Mouse (Mus musculus): ENCODE results near the gene Afap1.
A peak's percentile ranks its signal among the peaks of the same experiment; 100 is the strongest.

Gene Afap1

DNA sequence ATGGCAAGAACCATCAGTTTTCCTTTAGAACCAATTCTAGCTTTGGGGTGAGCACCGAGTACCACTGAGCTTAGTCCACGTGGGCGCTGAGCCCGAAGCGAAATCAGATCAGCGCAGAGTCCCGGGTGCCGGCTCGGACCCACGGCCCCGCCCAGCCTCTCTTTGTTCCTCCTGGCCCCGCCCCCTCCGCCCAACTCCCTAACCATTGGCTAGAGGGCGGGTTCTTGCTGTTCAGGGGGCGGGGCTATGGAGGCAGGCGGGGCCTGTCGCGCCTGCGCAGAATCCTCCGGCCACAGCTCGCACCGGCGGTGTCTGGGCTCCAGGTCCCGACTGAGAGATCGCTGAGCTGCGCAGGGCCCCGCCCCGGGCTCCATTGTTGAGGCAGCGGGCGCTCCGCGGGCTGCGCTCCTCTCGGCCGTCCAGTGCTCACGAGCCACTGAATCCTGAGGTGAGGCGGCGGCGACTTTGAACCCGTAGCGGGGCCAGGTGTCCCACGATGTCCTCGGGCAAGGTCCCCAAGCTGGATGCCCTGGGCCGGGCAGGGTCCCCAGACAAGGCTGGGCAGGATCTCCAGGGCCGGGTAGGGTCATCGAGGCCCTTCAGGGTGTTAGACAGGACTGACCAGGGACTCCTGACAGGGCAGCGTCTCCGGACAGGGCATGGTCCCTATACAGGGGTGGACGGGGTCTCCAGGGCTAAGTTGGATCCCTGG, at the start of gene Afap1:
TSS of gene Afap1 (plus strand) at position 227 of the 712 bp plus-strand sequence.
- peak; percentile 100 for DNase-seq

DNA sequence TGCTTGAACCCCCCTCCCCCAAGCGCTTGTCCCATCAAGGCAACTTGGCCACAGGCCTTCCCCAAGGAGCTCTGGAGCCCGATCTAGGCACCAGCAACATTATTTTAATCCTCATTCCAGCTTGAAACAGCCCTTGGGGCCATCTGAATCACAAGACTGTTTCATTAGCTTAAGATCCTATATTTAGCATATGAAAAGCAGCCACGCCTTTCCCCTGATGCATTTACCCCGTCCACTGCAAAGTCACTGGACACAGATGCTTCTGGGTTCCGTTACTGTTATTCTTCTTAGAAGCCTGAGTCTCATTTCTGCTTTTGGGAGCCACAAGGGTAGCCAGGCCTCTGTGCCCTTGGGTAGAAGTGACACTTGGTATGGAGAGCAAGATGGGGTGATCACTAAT, 41.6 kb upstream of the Afap1 start:
- DNase-seq: no peak

DNA sequence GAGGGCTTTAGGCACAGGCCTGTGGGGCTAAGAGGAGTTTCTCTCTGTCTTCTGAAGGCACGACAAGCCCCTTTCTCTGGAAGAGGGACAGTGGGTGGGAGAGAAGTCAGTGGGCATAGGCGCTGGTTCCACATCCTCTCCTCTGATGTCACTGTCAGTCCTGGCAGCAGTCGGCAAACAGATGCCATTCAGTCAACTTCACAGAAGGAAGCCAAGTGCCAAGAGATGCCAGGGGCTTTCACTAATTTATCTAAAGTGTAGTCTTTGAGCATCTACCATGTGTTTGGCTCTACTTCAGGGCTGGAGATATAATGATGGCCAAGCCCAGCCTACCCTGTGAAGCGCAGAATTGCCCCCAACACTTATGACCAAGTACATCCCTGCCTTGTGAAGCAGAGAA, 39.7 kb upstream of the Afap1 start:
- no peak for DNase-seq

DNA sequence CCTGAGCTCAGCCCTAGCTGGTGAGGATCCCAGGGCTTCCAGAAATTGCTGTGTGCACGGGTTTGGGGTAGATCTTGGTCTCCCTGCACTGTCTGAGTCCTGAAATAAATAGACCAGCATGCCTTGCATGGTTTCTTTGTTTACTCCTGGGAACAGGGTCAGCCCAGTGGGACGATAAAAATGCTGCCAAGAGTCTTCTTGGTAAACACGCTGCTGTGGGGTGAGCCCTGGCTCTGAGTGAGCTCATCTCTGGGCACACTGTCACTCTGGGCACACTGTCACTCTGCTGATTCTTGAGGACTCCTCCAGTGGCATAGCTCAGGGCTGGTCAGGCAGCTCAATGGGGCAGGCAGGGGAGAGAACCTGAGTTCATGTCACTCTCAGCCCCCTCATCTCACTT, 36.9 kb upstream of the Afap1 start:
- DNase-seq: no peak

DNA sequence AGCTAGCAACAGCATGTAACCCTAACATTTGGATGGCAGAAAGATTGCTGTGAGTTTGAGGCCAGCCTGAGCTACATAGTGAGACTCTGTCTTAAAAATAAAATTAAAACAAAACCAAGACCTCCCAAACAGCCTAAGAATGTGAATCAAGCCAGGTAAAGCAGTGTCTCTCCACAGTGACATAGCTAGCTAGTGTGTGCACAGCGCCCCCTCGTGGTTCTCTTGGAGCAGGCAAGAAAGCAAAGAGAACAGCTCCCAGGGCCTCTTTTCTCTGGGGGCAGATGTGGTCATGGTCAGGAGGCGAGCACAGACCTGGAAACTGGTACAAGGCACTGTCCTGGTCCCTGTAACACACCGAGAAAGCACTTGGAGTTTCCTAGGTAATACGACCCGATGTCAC, 35.0 kb upstream of the Afap1 start:
- DNase-seq: peak; percentile 55

DNA sequence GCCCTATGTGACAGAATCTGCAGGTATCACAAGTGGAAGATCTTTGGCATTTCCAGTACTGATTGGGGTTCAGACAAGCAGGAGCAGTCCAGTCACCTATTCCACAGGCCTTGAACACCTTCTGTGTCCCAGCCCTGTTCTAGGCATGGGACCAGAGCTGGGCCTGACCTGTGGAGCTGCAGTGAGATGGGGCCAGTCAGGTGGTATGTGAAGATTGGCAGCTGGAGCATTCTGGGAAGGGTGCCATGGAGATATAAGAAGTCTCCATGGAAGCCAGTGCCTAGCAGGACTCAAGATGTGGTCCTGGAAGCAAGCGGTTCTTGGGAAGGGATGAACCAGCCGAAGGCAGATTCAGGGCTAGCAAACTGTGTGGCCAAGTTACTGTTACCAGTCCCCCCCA, 31.7 kb upstream of the Afap1 start:
- DNase-seq: no peak

DNA sequence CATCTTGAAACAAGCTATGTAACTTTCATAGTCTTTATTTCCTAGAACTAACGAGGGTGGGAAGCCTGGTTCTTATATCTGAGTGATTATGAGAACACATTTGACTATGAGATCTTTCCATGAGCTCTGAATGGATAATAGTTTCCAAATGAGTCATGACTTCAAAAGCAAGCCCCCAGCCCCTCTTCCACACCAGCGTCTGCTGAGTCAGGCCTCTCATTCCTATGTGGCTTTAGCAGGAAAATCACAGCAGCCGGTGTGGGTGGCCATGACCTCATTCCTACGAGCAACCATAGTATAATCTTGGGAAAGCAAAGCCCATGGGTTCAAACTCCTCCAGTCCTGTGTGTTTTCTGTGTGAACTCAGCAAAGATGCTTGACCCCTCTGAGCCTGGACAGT, 23.1 kb upstream of the Afap1 start:
- DNase-seq: no peak

DNA sequence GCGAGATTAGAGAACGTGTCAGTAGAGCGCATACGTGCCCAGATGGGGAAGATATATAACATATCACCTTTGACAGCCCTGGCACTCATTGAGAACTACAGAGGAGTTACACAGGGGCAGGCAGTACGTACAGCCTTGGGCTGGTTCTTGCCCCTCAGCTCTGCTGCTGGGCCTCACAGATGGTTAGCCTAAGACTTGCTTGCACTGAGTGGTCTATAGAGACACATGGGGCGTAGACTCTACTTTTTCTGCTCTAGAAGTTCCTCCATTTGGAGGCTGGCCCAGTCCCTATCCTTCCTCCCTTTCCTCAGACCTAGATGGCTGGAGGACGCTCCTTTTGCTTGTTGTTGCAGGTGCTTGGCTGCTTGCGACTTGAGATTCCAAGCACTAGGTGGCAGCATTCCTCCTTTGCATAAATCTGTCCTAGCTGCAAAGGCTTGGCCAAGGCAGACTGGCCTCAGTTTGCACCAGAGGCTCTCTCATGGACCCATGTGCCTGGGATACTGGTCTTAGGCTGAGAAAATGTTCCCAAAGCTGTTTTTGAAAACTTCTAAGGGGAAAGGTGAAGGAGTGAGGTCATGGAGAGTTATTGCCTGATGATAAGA, 22.6 kb upstream of the Afap1 start:
- peak; percentile 70 for DNase-seq

DNA sequence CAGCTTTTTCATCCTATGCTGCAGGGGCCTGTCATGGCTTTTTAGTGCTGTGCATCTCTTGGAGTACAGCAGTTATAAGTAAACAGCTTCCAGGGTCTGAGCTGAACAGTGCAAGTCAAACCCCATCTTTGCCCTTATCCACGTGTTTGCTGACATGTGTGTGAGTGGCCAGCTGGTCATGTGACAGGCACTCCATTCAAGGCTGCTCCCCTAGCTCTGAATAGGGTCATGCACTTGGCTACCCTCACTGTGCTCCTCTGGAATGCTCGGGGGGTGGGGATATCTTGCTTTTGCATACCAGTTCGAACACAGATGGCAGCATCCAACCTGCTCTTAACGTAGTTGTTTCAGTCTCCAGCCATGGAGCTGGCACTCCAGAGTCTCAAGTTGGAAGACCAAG, 19.7 kb upstream of the Afap1 start:
- no peak for DNase-seq

DNA sequence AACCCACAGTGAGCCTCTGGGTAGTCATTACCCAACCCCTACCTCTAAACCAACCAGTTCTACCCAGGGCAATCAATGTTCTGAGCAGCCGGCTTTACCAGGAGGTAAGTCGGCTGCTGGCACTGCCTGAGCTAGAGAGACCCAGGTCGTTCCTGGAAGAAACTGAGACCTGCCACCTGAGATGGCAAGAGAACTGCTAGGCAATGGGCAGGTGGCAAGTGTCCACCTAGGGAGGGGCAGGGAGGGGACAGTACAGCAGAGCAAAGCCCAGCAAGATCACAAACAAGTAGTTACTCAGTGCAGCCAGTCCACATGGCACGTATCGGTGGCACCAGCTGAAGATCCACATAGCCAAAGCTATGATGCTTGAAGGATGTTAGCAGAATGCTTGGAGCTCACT, 16.9 kb upstream of the Afap1 start:
- no peak for DNase-seq

DNA sequence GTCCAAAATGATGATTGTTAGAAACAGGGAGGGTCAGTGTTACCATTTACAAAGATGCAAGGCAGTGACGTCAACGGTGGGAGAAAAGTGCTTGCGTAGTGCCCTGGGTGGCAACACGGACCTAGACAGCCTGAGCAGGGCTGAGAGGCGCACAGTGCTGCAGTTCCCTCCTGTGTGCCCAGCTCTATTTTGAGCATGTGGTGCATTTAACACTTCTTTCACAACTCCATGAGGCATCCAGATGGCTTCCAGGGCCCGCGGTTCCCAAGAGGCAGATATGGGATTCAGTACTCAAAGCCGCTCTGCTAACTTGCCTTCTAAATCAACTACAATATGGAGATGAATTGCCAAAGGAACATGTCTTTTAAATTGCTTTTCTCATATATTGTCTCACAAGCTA, 13.9 kb upstream of the Afap1 start:
- no peak for DNase-seq

DNA sequence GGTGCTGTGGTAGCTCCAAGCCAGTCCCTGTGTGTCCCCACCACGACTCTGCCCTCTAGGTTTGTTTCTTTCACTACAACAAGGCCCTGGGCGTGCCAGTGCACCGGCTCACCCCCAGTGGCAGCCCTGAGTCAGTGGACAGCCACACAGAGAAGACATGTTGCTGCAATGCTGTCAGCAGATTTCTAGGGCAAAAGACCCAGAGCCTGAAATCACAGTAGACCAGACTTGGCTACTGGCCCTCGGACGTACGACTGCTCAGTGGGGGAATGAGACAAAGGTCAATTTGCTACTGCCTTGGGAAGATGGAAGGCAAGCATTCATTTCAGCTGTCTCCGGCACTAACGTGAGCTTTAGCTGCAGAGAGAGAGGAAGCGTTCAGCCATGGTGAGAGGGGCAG, 10.7 kb upstream of the Afap1 start:
- DNase-seq: no peak

DNA sequence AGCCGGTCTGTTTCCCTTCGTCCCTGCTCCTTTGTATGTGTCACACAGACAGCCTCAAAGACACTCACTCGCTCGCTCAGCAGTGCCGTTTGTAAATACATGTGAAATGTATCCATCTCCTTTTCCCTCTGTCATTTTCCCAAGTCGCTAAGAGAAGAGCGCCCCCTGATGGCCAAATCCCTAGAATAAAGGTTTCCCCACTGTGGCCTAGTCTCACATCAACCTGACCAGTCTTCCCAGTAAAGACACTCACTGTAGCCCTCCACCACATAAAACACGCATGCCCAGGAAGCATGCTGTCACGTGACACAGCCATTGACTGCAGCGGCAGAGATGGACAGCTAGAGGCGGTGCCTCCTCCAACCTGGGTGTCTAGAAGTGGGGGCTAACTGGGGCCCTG, 8.9 kb upstream of the Afap1 start:
- peak; percentile 32 for DNase-seq

DNA sequence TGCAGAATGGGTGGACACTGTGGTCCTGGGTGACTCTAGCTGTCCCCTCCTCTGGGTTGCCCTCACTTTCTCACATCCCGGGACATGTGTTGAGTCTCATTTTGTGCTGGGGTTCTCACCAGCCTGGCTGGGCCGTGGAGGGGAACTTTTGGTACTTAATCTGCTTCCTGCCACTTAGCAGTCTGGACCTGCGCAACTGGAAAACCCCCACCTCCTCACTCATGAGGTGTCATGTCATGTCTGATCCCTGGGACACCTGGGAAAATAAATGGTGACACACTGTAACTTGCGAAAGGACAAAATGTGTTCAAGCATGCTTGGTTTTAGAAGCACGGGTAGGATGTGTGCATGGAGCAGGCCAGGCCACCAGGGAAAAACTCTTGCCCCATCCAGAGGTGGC, 8.4 kb upstream of the Afap1 start:
- DNase-seq: no peak

DNA sequence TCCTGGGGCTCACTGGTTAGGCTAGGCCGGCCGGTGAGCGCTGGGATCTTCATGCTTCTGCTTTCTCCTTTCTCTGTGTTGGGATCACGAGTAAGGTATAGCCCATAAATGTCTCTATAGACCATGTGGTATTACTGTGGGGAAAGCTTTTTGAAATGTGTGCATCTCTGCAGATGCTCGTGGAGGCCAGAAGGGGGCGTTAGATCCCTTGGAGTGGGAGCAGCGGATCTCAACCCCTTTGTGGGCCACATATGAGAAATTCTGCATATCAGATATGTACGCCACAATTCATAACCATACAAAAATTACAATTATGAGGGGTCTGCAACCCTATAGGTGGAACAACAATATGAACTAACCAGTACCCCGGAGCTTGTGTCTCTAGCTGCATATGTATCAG, 4.2 kb upstream of the Afap1 start:
- DNase-seq: no peak

DNA sequence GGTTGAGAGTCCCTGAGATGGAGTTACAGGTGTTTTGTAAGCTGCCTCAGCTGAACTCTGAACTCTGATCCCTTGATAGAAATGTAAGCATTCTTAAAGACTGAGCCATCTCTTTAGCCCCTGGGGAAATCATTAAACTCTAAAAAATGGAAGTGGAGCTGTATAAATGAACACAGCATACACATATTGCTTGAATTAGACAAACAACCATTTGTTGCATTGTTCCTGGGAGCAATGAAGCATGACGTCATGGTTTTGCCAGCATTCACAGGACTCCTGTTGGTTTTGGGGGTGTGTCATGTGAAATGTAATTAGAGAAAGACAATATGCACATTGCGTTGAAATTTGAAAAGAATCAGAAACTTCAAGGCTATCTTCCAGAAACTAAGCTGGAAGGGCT, 3.5 kb upstream of the Afap1 start:
- DNase-seq: no peak

DNA sequence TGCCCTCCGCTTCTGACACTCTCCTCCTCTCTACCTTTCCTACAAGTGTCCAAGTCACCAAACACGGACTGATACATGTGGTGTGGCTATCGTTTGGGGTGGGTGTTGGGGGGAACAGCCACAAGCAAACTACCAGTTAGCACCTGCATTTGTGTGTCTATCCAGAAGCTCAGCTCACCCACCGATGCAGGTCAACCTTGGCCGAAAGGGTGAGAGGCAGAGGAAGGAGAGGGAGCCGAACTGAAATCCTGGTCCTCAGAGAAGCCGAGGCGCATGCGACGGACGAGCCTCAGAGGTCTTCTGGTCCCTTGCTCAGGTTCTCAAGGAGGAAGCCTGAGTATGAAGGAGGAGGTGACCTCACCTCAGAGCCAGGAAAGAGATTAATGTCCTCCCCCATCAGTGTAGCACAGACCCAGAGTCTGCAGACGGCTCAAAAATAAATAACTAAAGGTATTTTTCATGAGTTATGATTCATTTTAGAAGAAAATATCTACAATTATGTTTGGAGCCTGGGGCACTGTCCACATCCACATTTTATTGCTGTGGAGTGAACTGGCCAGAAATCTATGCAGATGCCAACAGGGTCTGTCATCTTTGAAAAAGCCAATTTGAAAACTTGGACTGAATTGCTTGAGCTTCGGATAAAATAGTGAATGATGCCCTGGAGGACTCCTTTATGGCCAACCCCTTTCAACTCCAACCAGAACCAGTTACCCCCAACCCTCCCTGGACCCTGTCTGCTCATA, 2.0 kb upstream of the Afap1 start:
- no peak for DNase-seq

DNA sequence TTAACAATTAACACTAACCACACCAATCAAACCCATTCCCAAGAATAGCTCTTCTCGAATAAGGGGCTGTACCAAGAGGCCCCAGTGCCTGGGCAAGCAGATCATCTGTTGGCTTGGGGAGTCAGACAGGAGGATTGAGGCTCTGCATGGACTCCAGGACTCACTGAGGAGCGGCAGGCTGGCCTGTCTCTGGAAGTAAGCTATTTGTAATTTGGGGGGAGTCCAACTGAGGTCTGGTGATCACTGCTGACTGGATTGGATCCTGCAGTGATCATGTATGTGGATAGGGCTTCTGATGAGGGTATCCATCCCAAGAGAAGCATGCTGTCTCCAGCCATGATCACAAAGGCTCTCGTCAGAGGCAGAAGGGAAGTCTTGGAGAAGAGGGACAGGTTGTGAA, 756 bp upstream of the Afap1 start:
- no peak for DNase-seq

DNA sequence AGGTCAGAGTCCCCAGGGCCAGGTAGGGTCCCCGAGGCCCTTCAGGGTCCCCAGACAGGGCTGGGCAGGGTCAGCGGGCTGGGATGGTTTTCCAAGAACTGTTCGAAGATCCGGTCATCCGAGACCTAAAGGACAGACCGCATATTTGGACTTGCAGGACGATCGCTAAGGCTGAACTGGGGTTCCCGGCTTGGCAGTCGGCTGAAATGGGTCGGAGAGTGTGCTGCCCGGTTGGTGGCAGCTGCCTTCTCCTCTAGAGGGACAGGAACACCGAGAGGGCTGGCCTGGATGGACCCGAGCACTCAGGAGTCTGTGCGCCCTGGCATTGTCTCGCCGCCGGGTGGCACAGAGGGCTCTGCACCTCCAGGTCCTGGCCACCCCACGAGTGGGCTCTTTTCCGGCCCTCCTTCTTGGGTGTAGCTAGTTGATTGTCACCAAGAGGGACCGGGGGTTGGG, 714 bp downstream of the Afap1 start:
- DNase-seq: peak; percentile 53

DNA sequence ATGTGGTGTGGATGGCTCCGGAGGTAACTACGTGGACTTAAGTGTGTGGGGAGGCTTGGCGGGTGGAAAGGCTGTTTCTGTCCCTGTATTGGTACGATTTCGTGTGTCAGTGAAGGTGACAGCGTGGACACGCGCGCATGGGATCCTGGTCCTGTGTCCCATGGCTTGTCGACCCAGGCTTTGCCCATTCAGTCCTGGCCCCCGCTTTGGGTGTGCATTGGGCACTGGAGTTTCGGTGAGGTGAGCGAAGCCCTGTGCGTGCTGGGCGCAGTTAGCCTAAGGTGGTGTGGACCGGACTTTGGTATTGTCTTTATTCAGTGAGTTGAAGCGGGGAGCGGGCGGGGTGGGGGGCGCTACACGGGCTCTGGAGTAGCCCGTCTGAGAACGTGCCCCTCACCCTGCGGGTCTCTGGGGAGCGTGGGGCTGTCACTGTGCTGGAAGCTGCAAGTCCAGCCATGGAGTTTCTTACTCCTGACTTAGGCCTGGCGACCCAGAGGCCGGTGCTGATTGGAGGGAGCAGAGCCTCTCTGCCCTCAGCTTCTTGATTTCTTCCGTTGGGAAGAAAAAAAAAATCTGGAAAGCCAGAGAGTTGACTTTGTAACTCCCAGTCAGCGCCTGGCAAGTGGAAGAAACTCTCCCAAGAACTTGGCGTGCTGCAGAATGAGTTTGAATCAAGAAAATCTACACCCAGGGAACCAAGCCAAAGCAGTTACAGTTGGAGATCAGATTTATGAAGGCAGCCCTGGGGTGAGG, 1.4 kb downstream of the Afap1 start:
- DNase-seq: no peak

DNA sequence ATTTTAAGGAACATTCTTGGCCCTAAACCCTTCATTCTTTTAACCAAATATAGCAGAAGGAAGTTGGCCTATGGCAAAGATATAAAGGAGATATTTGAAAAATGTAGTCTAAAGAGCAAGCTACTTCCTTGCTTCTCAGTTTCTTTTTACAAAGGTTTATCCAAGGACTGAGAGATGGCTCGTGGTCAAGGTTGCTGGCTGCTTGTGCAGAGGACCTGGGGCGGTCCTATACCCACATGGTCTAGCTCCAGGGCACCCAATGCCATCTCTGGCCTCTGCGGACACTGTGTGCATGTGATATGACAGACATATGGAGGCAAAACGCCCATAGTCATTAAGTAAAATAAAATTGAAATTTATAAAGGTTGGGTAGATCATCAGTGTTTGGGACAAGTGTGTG, 2.8 kb downstream of the Afap1 start:
- no peak for DNase-seq

DNA sequence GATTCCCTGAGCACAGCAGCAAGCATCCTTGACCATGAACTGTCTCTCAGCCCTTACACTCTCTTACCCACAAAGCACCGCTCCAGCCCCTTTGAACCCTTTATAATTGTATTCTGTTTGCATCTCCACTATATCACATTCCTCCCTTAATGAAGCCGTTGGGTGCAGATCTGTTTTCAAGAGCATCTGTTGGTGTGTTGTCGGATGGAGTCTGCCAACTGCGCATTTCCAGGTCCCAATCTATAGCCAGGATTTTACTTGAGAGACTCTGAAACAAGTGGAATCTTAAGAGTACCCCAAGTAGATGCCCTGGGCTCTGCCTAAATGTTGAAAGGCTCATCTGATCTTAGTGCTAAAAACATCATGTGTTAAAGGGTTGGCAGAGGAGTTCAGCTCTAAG, 3.4 kb downstream of the Afap1 start:
- no peak for DNase-seq

DNA sequence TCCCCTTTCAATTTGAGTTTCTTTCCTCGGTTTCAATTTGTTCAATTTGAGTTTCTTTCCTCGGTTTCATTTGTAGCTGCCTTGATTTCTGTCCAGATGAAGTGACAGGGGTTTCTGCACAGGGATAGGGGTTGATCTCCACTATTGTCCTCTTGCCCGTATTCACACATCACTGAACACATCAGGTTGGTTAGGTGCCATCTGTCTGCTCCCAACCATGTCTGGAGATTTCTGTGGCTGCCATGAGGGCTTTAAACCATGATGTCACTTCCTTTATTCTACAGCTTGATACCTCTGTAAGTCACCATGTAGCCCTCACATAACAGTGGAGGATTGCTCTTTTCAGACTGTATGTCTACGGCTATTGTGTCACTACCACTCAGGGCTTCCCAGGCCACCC, 4.0 kb downstream of the Afap1 start:
- DNase-seq: no peak

DNA sequence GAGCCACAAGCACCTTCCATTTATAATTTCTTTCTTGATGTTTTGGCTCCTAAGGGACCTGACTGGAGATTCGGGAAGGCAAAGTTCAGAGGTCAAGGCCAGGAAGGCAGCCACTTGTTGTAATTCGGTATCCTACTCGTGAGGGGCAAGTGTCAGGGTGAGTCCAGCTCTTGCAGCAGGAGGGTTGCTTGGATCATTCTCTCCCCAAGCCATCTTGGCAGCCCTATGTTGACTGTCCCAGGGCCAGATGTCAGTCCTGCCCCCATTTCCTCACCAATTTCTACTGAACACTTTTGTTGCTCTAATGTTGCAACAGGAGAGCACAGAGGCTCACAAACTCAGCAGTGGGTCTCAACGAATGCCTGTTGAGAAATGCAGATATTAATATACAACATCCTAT, 5.0 kb downstream of the Afap1 start:
- no peak for DNase-seq

Measured in thymus, postnatal 25 days (tissue).